Mouse (Mus musculus) testis, adult 2 months (tissue): ENCODE results near the gene Tmem14a.

Source experiments
- CTCF ChIP-seq: fragments of 200-500 bp; IDR thresholded peaks from 2 replicates; pipeline ENCODE4 v1.5.1; 2012; ENCODE audit warnings: low read depth, mild to moderate bottlenecking, inconsistent platforms, low read length, moderate library complexity; ENCODE audit not compliant: control insufficient read depth, insufficient read depth, insufficient replicate concordance
- POLR2A ChIP-seq: fragments of 200-500 bp; IDR thresholded peaks from 2 replicates; pipeline ENCODE4 v1.6.1; 2012; ENCODE audit warnings: low read depth, mild to moderate bottlenecking, inconsistent platforms, low read length, moderate library complexity; ENCODE audit not compliant: control insufficient read depth

DNA sequence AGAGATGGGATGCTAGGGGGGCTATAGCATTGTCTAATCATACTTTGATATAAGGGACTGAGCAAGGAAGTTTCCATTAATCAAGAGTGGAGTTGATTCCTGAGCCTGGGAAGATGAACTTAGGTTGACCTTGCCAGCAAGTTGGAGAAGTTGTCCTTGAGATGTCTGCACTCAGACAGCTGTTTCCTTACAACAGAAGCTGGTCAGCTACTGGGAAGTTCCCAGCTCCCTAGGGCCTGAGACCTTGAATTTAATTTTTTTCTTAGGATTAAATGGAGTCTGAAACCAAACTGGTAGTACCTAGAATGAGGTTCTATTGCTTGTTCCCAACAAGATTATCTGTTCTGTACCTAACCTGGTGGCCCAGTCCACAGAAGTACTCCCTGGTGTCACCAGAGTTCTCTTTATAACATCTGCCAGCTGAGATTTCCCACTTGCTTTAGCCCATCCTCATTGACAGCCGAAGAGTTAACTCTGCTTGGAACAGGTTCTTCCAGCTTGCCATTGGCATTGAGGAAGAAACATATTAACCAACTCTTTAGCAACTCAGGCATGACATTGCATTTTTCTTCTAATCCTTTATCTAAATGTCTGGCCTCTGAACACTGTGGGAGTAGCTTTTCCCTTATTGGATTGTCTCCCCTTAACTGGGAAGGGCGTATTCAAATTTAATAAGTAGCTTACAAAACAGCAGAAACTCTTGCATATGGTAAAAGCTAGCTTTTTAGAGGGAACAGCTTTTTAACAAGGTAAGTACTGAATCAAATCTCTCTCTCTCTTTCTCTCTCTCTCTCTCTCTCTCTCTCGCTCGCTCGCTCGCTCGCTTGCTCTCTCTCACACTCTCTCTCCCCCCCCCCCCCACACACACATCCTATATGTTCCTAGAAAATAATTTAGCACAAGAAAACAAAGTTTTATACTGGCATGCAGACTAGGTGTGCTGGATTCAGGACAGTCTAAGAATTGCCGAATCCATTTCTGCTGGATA is 21.8 kb downstream of the Tmem14a start, which contains the start of gene Gsta3:
- TF ChIP-seq POLR2A (no peak), CTCF (no peak)
